In genomic region chr3:136325783-136326182, GRCm38 (mm10) we compare ENCODE assay signal across 9 mouse cellular contexts. TPM values are rescaled to one million over a fixed set of nuclear protein-coding genes. Genes with fewer than 3 reads are reported as not detected.
DNase-seq lines count a peak whose midpoint lies in the region; ATAC-seq lines count a peak whose summit lies in the region.
"Had no signal": no experiment of that assay in that cellular context is flagged by ENCODE, and none has a peak within 500 bp of the region (broad histone marks: within the 10 kb centered on the region; RNA-seq: fewer than 3 reads in every experiment).

Gene Bank1, minus strand, starts transcription at chr3:136326066.

- H3K4me2 ChIP-seq in lung, embryonic 15.5 days = no peak within 1 kb of the TSS
- no peak within 1 kb of the TSS for H3K4me2 ChIP-seq in midbrain, embryonic 11.5 days
- H3K4me2 ChIP-seq in intestine, embryonic 16.5 days (ENCODE audit: low read depth, low read length) = no peak within 1 kb of the TSS
- H3K4me2 ChIP-seq: heart, embryonic 15.5 days had no signal

- H3K4me3 ChIP-seq in lung, embryonic 15.5 days = no peak within 1 kb of the TSS
- no peak within 1 kb of the TSS for H3K4me3 ChIP-seq in midbrain, embryonic 11.5 days (ENCODE audit: low read depth, low read length)
- H3K4me3 ChIP-seq in intestine, embryonic 16.5 days (ENCODE audit: low read length) = no peak within 1 kb of the TSS
- H3K4me3 ChIP-seq: heart, embryonic 15.5 days; myocyte had no signal

- H3K27me3 ChIP-seq in lung, embryonic 15.5 days = no peaks in the 10 kb centered on the region
- no peaks in the 10 kb centered on the region for H3K27me3 ChIP-seq in midbrain, embryonic 11.5 days (ENCODE audit: control insufficient read depth, insufficient read depth, low read length)
- H3K27me3 ChIP-seq in intestine, embryonic 16.5 days (replicated peaks; ENCODE audit: control insufficient read depth, insufficient read depth, low read length) = no peaks in the 10 kb centered on the region
- H3K27me3 ChIP-seq: heart, embryonic 15.5 days had no signal

- H3K36me3 ChIP-seq in lung, embryonic 15.5 days = no peaks in the 10 kb centered on the region
- no peaks in the 10 kb centered on the region for H3K36me3 ChIP-seq in midbrain, embryonic 11.5 days (ENCODE audit: control insufficient read depth, insufficient read depth, low read length)
- no peaks in the 10 kb centered on the region for H3K36me3 ChIP-seq in intestine, embryonic 16.5 days (ENCODE audit: control insufficient read depth, insufficient read depth, low read length)
- H3K36me3 ChIP-seq: heart, embryonic 15.5 days had no signal

- no peaks in the 10 kb centered on the region for H3K9me3 ChIP-seq in lung, embryonic 15.5 days
- H3K9me3 ChIP-seq in midbrain, embryonic 11.5 days (ENCODE audit: control insufficient read depth, low read length) = no peaks in the 10 kb centered on the region
- no peaks in the 10 kb centered on the region for H3K9me3 ChIP-seq in intestine, embryonic 16.5 days (ENCODE audit: control insufficient read depth, low read length)
- H3K9me3 ChIP-seq: heart, embryonic 15.5 days had no signal

- ATAC-seq in lung, embryonic 15.5 days (ENCODE audit: borderline replicate concordance, extremely low read depth, low FRiP score, low TSS enrichment) = peak; percentile 19; the same call in 1 of the 2 replicates
- ATAC-seq in midbrain, embryonic 11.5 days (ENCODE audit: low FRiP score) = no peak
- no peak for ATAC-seq in intestine, embryonic 16.5 days

- WGBS in lung, embryonic 15.5 days = 72% methylated on average over 5 of the region's 5 CpGs
- 73% methylated on average over 5 of the region's 5 CpGs for WGBS in midbrain, embryonic 11.5 days
- WGBS in intestine, embryonic 16.5 days = 83% methylated on average over 5 of the region's 5 CpGs

- H3K9ac ChIP-seq in lung, embryonic 15.5 days = no peak within 1 kb of the TSS
- H3K9ac ChIP-seq in midbrain, embryonic 11.5 days (ENCODE audit: low read length) = no peak within 1 kb of the TSS
- no peak within 1 kb of the TSS for H3K9ac ChIP-seq in intestine, embryonic 16.5 days (ENCODE audit: low read depth, low read length)
- H3K9ac ChIP-seq: heart, embryonic 15.5 days had no signal

- no peaks in the 10 kb centered on the region for H3K4me1 ChIP-seq in lung, embryonic 15.5 days
- no peaks in the 10 kb centered on the region for H3K4me1 ChIP-seq in midbrain, embryonic 11.5 days (ENCODE audit: control insufficient read depth, insufficient read depth, low read length)
- H3K4me1 ChIP-seq in intestine, embryonic 16.5 days (ENCODE audit: control insufficient read depth, insufficient read depth, low read length) = no peaks in the 10 kb centered on the region
- H3K4me1 ChIP-seq: heart, embryonic 15.5 days had no signal

- peak; percentile 5 for DNase-seq in urinary bladder, postnatal 14 days (ENCODE audit: low spot score)
- no peak for DNase-seq in urinary bladder, postnatal 10 days (ENCODE audit: low spot score)
- peak; percentile 23 for DNase-seq in heart, postnatal 10 days
- DNase-seq in spleen, postnatal 36 days (ENCODE audit: low spot score in 2 of 2) = peak; percentile 91 to 92
- DNase-seq in midbrain, embryonic 11.5 days (ENCODE audit: low spot score, missing footprints) = no peak

- H3K27ac ChIP-seq in lung, embryonic 15.5 days = no peak within 1 kb of the TSS
- H3K27ac ChIP-seq in midbrain, embryonic 11.5 days (ENCODE audit: low read depth, low read length) = no peak within 1 kb of the TSS
- H3K27ac ChIP-seq in intestine, embryonic 16.5 days (ENCODE audit: low read length) = no peak within 1 kb of the TSS
- H3K27ac ChIP-seq: heart, embryonic 15.5 days had no signal

- intact Hi-C loops in heart, postnatal 10 days (cut with DNase I) = no loop called here

RNA-seq across cellular contexts. Expression of gene Bank1, which starts in this region (rescaled TPM):
- total RNA-seq in heart, postnatal 10 days (2021) = under 1 TPM; 0.55 to 0.84 TPM
- 0.34 and 0.81 TPM in 2 replicates for polyA plus RNA-seq in lung, embryonic 15.5 days (2015; fragmentation: Nextera tagmentation; extraction: Ambion mirVana)
- 0.46 and 0.59 TPM in 2 replicates for polyA plus RNA-seq in midbrain, embryonic 11.5 days (2014; fragmentation: Nextera tagmentation; extraction: Ambion mirVana)
- polyA plus RNA-seq in intestine, embryonic 16.5 days (2015; fragmentation: Nextera tagmentation; extraction: Ambion mirVana) = 1.8 and 1.9 TPM in 2 replicates
- polyA plus RNA-seq: myocyte had no signal

Comparison
In these comparisons a context has a peak if more than half of its experiments do, and no peak if none do; other contexts are left out.
1. DNase-seq: peak in urinary bladder, postnatal 14 days (single experiment) and spleen, postnatal 36 days (2 of 2); none in urinary bladder, postnatal 10 days (single experiment) and midbrain, embryonic 11.5 days (single experiment).
2. Peak in DNase-seq in heart, postnatal 10 days; RNA of the gene not detected or under 1 TPM.
3. Peak in ATAC-seq in lung, embryonic 15.5 days; RNA of the gene not detected or under 1 TPM.